Mouse (Mus musculus): ENCODE data around the gene Dscam.
A peak's percentile ranks its signal among the peaks of the same experiment; 100 is the strongest.

Dscam gene

DNA sequence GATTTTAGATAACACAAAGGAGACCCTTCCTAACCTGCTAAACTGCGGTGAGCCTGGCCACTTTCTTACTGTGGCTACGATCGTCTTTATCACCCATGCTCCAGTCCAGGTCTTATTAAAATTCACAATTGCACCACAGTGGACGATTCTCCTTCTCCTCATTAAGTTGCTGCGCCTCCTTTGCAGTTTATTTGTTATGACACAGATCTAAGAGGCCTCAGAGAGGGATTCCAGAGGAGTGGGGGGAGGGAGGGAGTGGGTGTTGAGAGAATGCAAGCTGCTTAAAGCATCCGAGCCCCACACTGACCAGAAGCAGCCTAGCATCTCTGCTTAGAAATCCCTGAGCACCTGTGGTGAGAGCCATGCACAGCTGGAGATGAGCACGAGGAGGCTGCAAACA, 413.6 kb downstream of the Dscam start:
- no peak for DNase-seq

DNA sequence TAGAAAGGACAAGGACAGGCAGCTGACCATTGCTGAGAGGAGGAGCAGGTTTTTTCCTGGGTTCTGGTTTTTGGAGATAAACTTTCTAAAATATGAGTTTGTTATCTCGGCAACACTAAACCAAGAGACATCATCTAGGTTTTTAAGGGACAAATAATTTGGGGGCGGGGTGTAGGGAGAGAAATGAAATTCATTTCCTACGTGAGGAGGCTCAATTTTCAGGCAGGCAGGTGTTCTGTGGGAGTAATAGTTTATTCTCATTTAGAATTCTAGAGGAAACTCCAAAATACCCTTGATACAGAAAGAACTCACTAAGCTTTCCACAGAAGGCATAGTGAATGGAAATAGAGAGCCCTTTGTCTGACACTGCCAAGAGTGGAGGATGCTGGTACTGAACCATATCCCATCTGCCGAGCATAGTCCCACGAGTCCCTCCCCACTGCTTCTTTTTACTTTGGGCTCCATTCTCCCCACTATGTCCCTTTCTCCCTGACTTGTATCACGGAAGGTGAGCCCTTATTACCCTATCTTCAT, 415.5 kb downstream of the Dscam start:
- DNase-seq = no peak

- DNase-seq = no peak
These were observed 416.2 kb downstream of the Dscam start for GRCm38 (mm10) chr16:96754381-96754780.

DNA sequence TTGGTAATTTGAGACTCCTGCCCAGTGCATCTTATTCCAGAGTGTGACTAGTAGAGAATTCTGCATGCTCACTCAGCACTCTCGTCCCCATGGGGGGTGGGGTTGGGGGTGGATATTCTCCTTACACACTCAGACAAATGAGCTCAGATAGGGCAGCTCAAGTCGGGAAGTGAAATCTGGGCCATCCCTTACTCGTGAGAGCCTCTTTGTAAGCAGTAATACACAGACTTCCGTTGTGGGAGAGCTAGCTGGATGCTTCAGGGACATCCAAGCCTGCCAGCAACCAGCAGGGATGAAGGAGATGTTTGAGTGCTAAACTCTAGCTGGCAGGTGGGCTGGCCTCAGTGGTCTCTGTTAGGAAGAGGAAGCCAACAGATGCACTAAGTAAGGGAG, 416.8 kb downstream of the Dscam start:
- DNase-seq = peak; percentile 20

- no peak for DNase-seq
These were observed 417.3 kb downstream of the Dscam start for GRCm38 (mm10) chr16:96753164-96753780.

GRCm38 (mm10) chr16:96742475-96743255, 427.9 kb downstream of the Dscam start:
- DNase-seq = no peak

- DNase-seq = no peak
These were observed 429.2 kb downstream of the Dscam start for GRCm38 (mm10) chr16:96741336-96741735.

GRCm38 (mm10) chr16:96740073-96741055, 430.2 kb downstream of the Dscam start:
- no peak for DNase-seq

DNA sequence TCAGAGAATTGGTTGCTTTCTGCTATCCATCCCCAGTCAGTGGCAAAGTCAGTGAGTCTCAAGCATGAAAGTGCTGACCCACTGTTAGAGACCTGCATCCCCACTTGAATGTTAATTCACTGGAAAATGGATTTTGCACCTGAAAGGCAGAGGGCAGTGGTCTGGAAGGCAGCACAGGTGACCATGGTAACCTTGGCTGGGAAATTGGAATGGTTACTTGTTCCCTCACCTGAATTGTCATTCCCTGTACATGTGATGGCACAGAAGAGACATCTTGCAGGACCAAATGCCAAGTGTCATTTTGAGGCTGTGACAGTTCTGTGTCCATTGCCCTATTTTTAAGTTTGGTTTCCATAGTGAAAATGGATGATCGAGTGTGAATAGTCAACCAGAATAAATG, 434.1 kb downstream of the Dscam start:
- DNase-seq = no peak

- DNase-seq = no peak
These were observed 439.7 kb downstream of the Dscam start for GRCm38 (mm10) chr16:96730881-96731280.

- DNase-seq = no peak
These were observed 442.4 kb downstream of the Dscam start for GRCm38 (mm10) chr16:96727836-96728774.

GRCm38 (mm10) chr16:96725071-96725724, 445.4 kb downstream of the Dscam start:
- DNase-seq = no peak

DNA sequence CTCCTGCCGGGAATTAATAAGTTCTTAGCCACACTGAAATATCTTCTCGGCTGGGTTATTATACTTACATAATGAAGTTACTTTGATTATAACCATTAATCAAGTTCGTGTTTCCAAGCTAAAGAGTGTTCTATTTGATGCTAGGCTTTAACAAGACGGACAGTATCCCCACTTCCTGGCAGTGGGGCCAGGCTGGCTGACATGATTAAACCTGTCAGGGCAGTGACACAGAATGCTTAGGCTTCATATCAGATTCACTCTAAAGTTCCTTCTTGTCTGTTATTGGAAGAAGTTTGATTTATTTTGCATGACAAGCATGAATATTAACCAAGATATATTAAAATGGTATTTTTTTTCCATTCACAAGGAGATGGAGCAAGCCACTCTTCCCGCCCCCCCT, 446.0 kb downstream of the Dscam start:
- no peak for DNase-seq

DNA sequence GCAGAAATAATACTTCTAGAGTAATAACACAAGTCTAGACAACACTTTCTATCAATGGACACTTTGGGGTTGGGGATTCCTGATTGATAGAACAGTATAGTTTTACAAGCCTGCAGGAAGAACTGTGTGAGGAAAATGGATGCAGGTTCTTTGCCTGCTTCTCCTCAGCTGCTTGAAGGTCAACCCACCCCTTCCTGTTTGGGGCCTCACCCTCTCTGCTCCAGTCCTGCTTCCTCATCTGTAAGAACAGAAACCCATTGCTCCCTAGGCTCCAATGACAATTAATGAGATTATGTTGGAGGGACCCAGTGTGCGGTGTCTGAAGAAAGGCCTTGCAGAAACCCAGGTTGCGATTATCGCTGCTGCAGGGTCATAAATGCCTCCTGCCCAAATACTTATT, 446.4 kb downstream of the Dscam start:
- no peak for DNase-seq

DNA sequence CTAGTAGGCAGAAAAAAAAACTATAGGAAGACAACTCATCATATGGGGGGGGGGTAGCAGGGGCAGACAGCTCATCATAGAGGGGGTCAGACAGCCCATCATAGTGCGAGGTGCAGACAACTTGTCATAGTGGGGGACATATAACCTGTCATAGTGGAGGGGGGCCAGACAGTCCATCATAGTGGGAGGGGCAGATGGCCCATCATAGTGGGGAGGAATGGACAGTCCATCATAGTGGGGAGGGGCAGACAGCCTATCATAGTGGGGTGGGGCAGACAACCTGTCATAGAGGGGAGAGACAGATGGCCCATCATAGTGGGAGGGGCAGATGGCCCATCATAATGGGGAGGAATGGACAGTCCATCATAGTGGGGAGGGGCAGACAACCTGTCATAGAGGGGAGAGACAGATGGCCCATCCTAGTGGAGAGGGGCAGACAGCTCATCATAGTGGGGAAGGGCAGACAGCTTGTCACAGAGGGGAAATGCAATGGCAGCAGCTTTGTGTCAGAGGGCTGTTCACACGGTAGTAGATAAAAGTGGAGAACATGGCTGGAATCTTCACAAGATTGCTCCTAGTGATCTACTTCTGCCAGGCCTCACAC, 447.4 kb downstream of the Dscam start:
- DNase-seq = no peak

- no peak for DNase-seq
These were observed 448.4 kb downstream of the Dscam start for GRCm38 (mm10) chr16:96722135-96722534.

DNA sequence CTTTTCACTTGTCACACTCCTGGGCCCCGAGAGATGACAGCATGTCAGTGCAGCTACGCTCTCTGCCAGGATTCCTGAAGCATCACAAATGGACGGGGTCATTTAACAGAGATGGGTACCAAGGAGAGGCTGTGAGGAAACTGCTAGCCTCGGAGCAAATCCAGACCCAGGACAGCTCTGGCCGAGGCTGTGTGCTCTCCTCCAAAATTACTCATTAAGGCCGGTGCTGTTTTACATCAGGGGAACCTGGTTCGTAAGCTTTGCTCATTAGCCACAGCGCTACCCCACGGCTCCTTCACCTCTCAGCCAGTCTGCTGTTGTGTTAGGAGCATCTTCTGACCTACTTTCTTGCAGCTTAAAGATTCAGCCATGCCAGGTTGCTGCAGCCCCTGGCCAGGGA, 449.3 kb downstream of the Dscam start:
- DNase-seq = peak; percentile 18

DNA sequence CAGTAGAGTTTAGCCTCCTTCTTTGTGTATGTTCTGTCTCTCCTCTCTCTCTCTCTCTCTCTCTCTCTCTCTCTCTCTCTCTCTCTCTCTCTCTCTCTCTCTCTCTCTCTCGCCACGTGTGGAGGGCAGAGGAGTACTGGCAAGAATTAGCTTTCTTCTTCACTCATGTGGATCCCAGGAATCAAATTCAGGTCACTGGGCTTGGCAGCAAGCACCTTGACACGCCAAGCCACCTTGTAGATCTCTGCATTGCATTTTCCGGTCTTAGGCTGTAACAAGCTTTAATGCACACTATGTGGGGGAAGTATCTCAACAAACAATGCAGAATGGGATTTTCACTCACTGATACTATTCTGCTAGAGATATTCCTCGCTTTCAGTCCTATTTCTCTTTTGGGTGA, 449.9 kb downstream of the Dscam start:
- DNase-seq = no peak

DNA sequence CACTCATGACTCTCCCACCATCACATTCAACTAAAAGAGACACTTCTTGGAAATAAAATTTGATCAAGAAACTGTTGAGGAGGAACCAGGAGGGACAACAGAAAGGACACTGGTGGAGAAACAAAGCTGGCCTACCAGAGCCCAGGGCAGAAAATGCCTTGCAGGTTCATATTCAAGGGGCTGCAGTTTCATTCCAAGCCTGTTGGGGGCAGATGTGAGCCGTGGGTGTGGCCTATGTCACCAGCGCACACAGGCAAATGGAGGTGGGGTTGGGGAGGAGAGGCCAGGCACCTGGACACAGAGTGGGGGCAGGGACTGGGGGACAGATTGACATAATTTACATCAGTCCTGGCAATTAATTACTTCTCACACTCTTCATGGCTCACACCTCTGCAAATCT, 452.3 kb downstream of the Dscam start:
- DNase-seq = no peak

DNA sequence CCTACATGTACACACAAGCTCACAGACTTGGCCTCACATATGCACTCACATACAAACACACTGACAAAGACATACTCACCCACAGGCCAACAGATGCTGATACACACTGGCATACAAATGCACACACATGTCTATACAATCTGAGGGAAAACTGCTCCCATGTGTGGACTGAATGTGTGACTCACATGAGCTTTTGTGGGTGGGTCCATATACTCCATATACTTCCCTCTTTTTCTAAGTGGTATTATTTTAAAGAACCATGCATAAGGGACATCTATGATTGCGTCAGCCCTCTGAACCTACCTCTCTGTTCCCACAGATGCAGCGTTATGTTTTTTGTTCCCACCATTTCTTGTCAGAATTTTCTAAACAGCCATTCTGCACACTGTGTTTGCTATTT, 453.9 kb downstream of the Dscam start:
- no peak for DNase-seq

DNA sequence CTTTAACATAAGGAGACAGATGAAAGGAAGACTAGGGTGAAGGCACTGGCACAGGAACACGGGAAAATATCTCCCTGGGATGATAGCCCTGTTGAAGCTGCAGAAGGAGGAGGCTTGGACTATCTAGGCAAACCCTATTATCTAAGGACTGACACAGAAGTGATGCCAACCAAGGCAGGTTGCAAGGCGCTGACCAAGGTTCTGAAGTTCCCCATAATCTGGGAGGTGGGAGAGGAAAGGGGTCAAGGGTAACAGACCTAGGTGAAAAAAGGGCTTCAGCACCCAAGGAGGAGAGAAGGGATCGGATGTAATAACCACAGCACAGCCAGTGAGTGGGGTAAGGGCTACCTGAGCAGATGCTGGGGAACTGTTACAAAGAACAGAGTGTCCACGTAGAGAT, 458.6 kb downstream of the Dscam start:
- no peak for DNase-seq

Measured in cerebellum, adult 8-10 months (tissue).